Mouse (Mus musculus): ENCODE results near the gene Prelid3b.

- TF ChIP-seq CTCF (IDR thresholded peaks at IDR 0.05; ENCODE audit: control insufficient read depth, insufficient read depth, insufficient replicate concordance, low read depth, low read length) (no peak), POLR2A (IDR thresholded peaks at IDR 0.05; ENCODE audit: control insufficient read depth, low read depth, low read length) (no peak)
Observed at GRCm38 (mm10) chr2:174439961-174440360, 32.9 kb downstream of the Prelid3b start.
